Mouse (Mus musculus): ENCODE results near the gene Npm3. TPM values are rescaled to one million over a fixed set of nuclear protein-coding genes. Genes with fewer than 3 reads are reported as not detected.

Npm3 gene
- total RNA-seq (2021), result 10 to 100 TPM; 16.7 to 18.1 TPM
- long read RNA-seq, result 0 reads

DNA sequence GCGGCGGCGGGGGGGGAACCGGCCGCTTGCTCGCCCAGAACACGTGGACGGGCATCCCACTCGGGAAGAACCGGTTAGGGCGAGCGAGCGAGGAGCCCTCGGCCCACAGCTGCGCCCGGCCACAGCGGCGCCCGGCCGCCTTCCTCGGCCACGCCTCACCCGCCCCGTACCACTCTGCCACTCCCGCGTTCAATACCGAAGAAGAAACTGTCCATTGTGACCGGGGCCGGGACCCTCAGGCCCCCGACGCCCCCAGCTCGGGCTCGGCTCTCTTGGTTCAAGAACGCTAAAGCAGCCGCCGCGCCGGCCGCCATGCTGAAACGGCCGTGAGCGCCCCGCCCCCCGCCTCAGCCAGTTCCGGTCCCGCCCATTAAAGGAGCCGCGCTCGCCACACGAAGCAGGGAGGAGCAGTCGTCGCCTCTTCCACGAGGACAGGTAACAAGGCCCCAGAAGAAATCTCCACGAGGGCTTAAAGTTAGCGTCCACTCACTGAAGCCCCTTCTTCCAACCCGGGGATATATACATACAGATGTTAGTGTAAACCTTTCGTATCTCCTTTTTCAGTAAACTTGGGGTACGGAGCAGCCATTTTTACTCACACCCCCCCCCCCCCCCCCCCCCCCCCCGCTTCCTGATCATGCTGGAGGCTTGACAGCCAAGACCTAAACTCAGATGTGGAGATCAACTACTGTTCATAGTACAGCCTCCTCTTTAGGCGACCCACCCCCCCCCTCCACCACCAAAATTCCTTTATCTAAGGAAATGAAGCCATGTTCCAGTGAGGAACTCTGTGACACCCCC, at the start of gene Npm3:
Gene Npm3 (minus strand): TSS at position 349 of the 801 bp plus-strand sequence.
- peak; percentile 79 to 84 for DNase-seq (ENCODE audit: low spot score in 2 of 2)

- no peak for DNase-seq (ENCODE audit: low spot score in 2 of 2)
These were observed 47.5 kb upstream of the Npm3 start for GRCm38 (mm10) chr19:45796879-45797278.

DNA sequence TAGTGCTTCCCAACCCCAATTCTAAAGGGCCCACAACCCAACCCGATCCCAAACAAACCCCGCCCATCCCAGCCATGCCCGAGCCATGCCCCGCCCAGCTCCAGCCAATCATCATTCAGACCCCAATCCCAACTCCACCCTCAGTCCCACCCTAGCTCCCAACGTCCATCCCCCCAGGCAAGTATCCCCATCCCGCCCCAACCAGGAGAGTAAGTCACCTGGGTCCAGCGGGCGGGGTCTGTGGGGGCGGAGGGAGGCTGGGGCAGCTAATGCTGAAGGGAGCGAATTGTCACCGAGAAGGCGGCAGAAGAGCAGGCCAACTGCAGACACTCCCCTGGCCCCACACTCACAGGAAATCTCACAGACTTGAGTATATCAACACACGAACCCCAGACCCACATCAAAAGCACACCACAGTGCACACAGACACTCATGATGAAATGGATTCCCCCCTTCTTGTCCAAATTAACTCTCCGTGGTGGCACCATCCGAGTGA, 46.7 kb upstream of the Npm3 start:
- DNase-seq (ENCODE audit: low spot score in 2 of 2), result no peak

DNA sequence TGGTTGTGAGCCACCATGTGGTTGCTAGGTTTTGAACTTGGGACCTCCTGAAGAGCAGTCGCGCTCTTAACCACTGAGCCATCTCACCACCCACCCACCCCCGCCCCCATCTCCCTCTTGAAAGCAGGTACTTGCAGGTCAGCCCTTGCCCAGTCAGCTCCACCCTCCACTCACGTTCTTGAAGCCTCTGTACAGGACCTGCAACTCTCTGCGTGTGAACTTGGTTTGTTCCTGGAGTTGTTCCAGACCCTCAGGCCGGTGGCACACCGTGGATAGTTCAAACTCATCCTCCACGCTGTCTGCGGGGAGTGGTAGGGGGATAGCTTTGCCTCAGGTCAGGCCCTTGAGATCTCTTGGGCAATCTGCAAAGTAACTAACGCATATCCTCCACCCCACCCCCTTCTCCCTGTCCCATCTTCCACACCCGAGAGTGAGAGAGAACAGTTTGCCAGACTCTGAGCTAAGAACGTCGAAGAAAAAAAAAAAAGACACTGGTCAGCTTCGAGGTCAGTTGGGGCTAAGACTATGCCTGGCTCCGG, 46.1 kb upstream of the Npm3 start:
- no peak for DNase-seq (ENCODE audit: low spot score in 2 of 2)

DNA sequence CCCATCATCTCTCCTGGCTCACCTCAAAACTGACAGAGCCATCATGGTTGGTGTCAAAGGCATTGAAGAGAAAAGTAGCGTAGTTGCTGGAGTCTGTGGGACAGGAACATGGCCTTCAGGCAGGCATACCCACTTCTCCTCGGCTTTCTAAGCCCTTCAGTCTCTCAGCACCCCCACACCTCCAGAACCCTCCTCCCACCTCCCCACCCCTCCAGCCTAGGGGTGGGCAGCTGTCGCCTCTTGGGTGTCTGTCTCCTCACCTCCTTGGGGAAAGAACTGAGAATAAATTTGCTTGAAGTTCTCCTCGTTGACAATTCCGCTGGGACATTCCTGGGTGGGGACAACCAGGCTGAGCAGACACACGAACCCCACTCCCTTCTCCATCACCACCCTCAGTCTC, 45.3 kb upstream of the Npm3 start:
- DNase-seq (ENCODE audit: low spot score in 2 of 2), result no peak

- DNase-seq (ENCODE audit: low spot score in 2 of 2), result no peak
These were observed 43.0 kb upstream of the Npm3 start for GRCm38 (mm10) chr19:45792404-45792803.

GRCm38 (mm10) chr19:45789888-45790874, 40.8 kb upstream of the Npm3 start:
- no peak for DNase-seq (ENCODE audit: low spot score in 2 of 2)

- no peak for DNase-seq (ENCODE audit: low spot score in 2 of 2)
These were observed 40.0 kb upstream of the Npm3 start for GRCm38 (mm10) chr19:45789365-45789764.

GRCm38 (mm10) chr19:45788337-45788736, 38.9 kb upstream of the Npm3 start:
- DNase-seq (ENCODE audit: low spot score in 2 of 2), result no peak

- DNase-seq (ENCODE audit: low spot score in 2 of 2), result no peak
These were observed 38.1 kb upstream of the Npm3 start for GRCm38 (mm10) chr19:45787450-45787849.

DNA sequence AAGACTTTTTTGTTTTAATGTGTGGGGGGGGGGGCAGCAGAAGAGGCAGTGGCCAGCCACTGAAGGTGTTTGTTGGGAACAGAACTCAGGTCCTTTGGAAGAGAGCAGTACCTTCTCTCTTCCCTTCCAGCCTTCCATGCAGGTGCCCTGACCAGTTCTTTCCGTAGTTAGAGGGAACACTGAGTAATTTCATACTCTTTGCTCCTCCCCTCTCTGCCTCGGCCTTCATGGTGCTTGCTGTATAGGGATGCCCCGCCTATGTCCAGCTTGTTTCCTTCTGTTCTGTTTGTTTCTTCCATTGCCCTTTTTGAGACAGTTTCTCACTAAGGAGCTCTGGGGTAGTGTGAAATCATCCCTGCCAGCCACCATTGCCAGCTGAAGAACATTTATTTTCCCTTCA, 36.1 kb upstream of the Npm3 start:
- DNase-seq (ENCODE audit: low spot score in 2 of 2), result no peak

DNA sequence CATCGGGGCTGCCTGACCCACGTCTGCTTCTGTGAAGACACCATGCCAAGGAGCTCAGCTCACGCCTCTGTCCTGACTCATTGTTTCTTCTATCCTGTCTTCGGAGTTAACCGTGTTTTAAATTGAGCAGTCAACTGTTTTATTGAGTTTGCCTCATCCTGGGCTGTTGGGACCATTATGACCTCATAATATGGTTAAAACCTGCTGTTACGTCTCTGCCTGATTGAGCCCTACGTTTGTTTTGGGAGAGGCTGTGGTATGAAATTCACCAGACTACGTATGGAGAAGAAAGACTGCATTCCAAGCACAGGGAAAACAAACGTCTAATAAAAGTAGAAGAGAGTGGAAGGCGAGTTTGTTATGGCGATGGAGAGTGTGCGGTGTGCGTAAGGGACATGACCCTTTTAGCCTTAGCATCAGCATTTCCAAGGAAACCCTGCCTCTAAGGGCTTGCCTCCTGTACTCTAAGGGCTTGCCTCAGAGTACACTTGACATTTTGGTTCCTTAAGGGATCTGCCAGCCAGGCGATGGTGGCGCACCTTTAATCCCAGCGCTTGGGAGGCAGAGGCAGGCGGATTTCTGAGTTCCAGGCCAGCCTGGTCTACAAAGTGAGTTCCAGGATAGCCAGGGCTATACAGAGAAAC, 34.7 kb upstream of the Npm3 start:
- no peak for DNase-seq (ENCODE audit: low spot score in 2 of 2)

- peak; percentile 97 to 99 for DNase-seq (ENCODE audit: low spot score in 2 of 2)
These were observed 34.0 kb upstream of the Npm3 start, which contains the start of gene Mgea5 for GRCm38 (mm10) chr19:45783181-45783932. Gene Mgea5 (minus strand): TSS chr19:45783837.

DNA sequence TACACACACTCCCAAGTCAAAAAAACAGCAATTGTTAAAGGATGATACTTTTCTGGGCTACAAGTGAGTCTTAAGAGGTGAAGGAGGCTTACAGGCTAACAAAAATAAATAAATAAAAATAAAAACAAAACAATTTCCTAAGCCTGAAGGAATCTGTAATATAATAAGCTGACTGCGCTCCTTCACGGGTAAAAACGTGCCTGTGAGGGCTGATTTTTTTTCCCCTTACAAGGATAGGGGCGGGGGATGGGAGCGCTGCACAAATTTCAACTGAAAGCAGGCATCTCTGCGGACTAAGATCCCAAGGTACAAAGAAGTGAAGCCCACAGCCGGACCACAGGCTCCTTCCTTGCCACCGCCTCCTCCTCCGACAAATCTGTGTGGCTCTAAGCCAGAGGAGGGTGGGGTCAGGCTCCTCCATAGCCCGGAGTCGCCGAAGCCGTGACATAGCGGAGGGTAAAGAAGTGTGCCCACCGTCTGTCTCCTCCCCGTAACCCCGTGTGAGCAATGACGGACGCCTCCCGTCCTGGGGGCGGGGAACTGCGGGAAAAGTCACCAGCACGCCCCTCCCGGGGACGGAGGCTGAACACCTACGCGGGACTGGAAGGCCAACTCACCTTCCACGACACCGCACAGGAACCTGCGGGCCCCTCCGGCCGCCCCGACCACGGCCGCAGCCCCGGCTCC, 33.1 kb upstream of the Npm3 start:
- peak; percentile 64 to 69 for DNase-seq (ENCODE audit: low spot score in 2 of 2)

DNA sequence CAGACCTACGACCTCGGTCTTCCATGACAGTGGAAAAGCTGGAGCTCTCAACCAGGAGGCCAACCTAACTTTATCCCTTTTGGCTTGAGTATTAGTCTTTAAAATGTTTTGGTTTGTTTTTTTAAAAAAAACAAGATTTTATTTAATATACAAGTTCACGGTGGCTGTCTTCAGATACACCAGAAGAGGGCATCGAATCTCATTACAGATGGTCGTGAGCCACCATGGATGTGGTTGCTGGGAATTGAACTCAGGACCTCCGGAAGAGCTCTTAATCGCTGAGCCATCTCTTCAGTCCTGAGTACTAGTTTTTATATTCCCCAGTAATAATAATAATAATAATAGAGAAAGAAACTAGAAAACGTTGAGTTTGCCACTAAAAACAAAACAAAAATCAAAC, 32.3 kb upstream of the Npm3 start:
- DNase-seq (ENCODE audit: low spot score in 2 of 2), result no peak

DNA sequence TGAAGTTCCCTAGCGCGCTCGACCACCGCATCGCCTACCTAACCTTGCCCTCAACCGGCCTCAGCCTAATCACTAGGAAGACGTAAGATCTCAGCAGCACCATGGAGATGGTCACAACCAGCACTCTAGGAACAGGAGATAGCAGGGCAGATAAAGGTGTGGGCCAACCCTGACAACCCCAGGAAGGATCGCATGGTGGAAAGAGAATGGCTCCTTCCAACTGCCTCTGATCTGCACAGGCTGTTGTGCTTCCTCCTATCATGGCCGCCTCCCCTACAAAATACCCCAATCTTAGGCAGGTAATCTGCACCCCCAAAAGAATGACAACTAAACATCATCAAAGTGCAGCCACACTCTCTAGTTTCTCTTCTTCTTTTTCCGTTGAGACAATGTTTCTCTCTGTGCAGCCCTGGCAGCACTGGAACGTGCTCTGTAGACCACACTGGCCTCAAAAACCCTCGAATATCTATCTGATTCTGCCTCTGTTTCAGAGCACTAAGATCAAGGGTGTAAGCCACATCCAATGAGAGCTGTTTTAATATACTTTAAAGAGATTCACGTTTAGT, 31.0 kb upstream of the Npm3 start:
- DNase-seq (ENCODE audit: low spot score in 2 of 2), result no peak

- no peak for DNase-seq (ENCODE audit: low spot score in 2 of 2)
These were observed 26.1 kb upstream of the Npm3 start for GRCm38 (mm10) chr19:45775486-45775885.

GRCm38 (mm10) chr19:45771501-45771900, 22.1 kb upstream of the Npm3 start:
- no peak for DNase-seq (ENCODE audit: low spot score in 2 of 2)

GRCm38 (mm10) chr19:45760810-45761209, 11.4 kb upstream of the Npm3 start:
- no peak for DNase-seq (ENCODE audit: low spot score in 2 of 2)

All from layer of hippocampus, postnatal 10 days (tissue).